Mouse (Mus musculus): ENCODE measurements around the gene Slc39a9.

GRCm38 (mm10) chr12:80673170-80673569 is 29.5 kb downstream of the Slc39a9 start:
- no peak for TF ChIP-seq POLR2A (IDR thresholded peaks at IDR 0.05; ENCODE audit: low read depth, low read length)
- peak; percentile 64; the same call in 1 of the 2 replicates for TF ChIP-seq CTCF (IDR thresholded peaks at IDR 0.05; ENCODE audit: extremely low read depth, insufficient read length, insufficient replicate concordance, low read depth, low read length)

Data from small intestine, adult 2 months (tissue).